Mouse (Mus musculus) kidney, embryonic 14.5 days (tissue): ENCODE results near the gene Asic2. TPM values are rescaled to one million over a fixed set of nuclear protein-coding genes. Genes with fewer than 3 reads are reported as not detected.

ENCODE experiments used
- ATAC-seq: fragments of 200-750 bp; cut with Nextera tagmentation; 2 replicates; pipeline ENCODE4 v1.8.0; 2017; ENCODE audit warnings: moderate number of reproducible peaks, mild to moderate bottlenecking, moderate TSS enrichment, moderate library complexity; ENCODE audit not compliant: low FRiP score, low TSS enrichment
- H3K27ac ChIP-seq: fragments of 300-500 bp; sonication (generic); 2 replicates; pipeline ENCODE4 v1.5.1; 2014; ENCODE audit warnings: low read depth, mild to moderate bottlenecking, low read length, moderate library complexity, mixed read lengths
- H3K27me3 ChIP-seq: fragments of 300-500 bp; sonication (generic); 2 replicates; pipeline ENCODE4 v1.6.1; 2014; ENCODE audit warnings: mild to moderate bottlenecking, low read length; ENCODE audit not compliant: control insufficient read depth, insufficient read depth
- H3K36me3 ChIP-seq: fragments of 300-500 bp; sonication (generic); 2 replicates; pipeline ENCODE4 v1.6.1; 2014; ENCODE audit warnings: low read length, mixed read lengths; ENCODE audit not compliant: control insufficient read depth, insufficient read depth
- H3K4me1 ChIP-seq: fragments of 300-500 bp; sonication (generic); 2 replicates; pipeline ENCODE4 v1.6.1; 2014; ENCODE audit warnings: low read length, mixed read lengths; ENCODE audit not compliant: control insufficient read depth, insufficient read depth
- H3K4me2 ChIP-seq: fragments of 300-500 bp; sonication (generic); replicated peaks from 2 replicates; pipeline ENCODE4 v1.6.1; 2014; ENCODE audit warnings: low read depth, mild to moderate bottlenecking, low read length
- H3K4me3 ChIP-seq: fragments of 300-500 bp; sonication (generic); 2 replicates; pipeline ENCODE4 v1.5.1; 2014; ENCODE audit warnings: mild to moderate bottlenecking, low read length
- H3K9ac ChIP-seq: fragments of 300-500 bp; sonication (generic); 2 replicates; pipeline ENCODE4 v1.6.1; 2014; ENCODE audit warnings: low read depth, mild to moderate bottlenecking, low read length, moderate library complexity
- H3K9me3 ChIP-seq: fragments of 300-500 bp; sonication (generic); 2 replicates; pipeline ENCODE4 v1.6.1; 2016; ENCODE audit warnings: low read length; ENCODE audit not compliant: control insufficient read depth
- whole genome bisulfite sequencing: fragments of 180-500 bp; shearing (Covaris S2); extraction: QIAGEN DNeasy Blood & Tissue Kit; methylation state at CpG from one replicate; pipeline ENCODE4 v1.1.7; 2014; 5-methylcytosine and 5-hydroxymethylcytosine counted together
- polyA plus RNA-seq: library from polyadenylated mRNA; unstranded; fragments of >200 nt; fragmentation: Nextera tagmentation; extraction: Ambion mirVana; gene quantifications from 2 replicates; pipeline ENCODE4 v1.2.1, GENCODE M21; 2014

Gene Asic2
- polyA plus RNA-seq, 1 experiment from 2014 or later = 3.4 TPM

DNA sequence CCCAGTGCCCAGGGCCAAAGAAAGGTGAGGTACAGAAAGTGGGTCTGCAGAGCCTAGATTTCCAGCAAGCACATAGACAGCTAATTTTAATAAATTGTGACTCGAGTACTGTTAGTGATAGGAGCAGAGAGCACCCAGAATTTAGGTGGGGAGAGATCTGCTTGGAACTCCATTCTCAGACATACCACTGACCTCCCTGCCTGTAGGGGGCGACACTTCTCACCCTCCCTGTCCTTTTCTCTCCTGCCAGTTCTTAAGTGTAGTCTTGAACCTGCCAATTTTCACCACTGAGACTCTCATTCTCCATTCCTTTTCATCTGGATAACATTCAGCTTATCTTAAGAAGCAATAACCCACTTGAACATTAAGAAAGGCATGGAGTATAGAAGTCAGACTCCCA is 636.3 kb downstream of the Asic2 start:
- WGBS = 73% methylated on average over 2 of the region's 2 CpGs
- Histone ChIP-seq H3K9me3 (no peaks in the 10 kb centered on the region), H3K27me3 (no peaks in the 10 kb centered on the region), H3K36me3 (no peaks in the 10 kb centered on the region), H3K4me1 (no peaks in the 10 kb centered on the region), H3K27ac (no peak overlapping the region), H3K9ac (no peak overlapping the region), H3K4me2 (no peak overlapping the region), H3K4me3 (no peak overlapping the region)
- no peak for ATAC-seq

DNA sequence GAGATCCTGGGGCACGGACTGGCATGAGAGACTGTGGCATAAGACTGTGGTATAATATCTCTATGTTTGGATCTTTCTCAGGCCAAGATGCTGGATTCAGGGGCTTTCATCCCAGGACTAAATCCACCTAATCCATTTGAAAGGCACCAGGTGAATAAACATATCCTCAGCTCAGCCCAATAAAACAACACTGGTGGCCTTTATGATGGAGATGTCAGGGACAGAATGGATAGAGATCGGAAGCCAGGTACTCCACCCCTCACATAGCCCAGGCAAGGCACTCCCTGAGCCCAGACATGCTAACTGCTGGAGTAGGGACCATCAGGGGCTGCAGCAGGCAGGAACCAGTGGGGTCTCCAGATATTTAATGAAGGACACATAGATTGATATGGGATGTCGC is 637.3 kb downstream of the Asic2 start:
- no peak overlapping the region for H3K9ac ChIP-seq
- H3K36me3 ChIP-seq = no peaks in the 10 kb centered on the region
- 81% methylated on average over 3 of the region's 3 CpGs for WGBS

DNA sequence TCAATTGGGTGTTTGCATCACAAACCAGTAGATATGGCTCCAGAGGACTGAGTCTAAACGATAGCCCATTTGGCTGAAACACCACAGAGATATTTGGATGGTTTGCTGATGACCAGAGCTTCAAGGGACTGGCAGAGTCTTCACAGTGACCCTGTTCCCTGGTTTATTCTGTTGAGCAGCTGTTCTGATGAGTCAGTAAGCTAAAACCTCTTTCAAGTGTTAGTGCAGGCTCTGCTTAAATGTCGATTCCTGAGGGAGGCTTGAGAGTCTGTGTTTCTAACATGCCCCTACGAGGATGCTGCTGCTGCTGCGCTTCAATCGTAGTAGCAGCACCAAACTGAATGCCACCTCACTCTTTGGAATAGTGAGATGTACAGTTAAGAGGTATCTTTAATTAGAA is 640.2 kb downstream of the Asic2 start:
- H3K27ac ChIP-seq = no peak overlapping the region

More for the DNA sequence above, 637.3 kb downstream of the Asic2 start:
- Histone ChIP-seq H3K4me2 (no peak overlapping the region), H3K27ac (no peak overlapping the region), H3K4me1 (no peaks in the 10 kb centered on the region), H3K4me3 (no peak overlapping the region), H3K9me3 (no peaks in the 10 kb centered on the region), H3K27me3 (no peaks in the 10 kb centered on the region)
- no peak for ATAC-seq

DNA sequence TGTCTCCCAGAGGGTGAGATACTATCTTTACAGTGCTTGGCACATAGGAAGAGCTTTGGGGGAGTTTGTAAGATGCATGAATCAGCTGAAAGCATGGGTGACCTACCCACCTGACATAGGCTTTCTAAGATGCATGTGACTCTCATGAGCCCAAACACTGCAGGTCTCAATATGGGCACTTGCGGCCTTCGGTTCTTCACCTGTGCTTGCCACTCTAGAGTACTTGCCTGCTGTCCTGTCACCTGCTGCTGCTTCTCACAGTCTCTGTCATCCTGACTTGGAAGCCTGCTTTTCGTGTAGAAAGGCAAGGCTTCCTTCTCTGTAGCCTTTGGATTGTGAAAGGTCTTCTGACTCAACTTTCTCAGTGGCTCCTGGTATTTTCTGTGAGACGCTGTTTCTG is 645.1 kb downstream of the Asic2 start:
- Histone ChIP-seq H3K9ac (no peak overlapping the region), H3K36me3 (no peaks in the 10 kb centered on the region), H3K9me3 (no peaks in the 10 kb centered on the region), H3K4me3 (no peak overlapping the region), H3K27me3 (no peaks in the 10 kb centered on the region), H3K27ac (no peak overlapping the region), H3K4me1 (no peaks in the 10 kb centered on the region), H3K4me2 (no peak overlapping the region)
- WGBS = 78% methylated on average over 4 of the region's 4 CpGs
- no peak for ATAC-seq

More for the DNA sequence above, 640.2 kb downstream of the Asic2 start:
- H3K9ac ChIP-seq = no peak overlapping the region
- no peak for ATAC-seq
- no peak overlapping the region for H3K4me3 ChIP-seq
- H3K36me3 ChIP-seq = no peaks in the 10 kb centered on the region
- H3K4me2 ChIP-seq = no peak overlapping the region
- 87% methylated on average over 5 of the region's 5 CpGs for WGBS
- H3K9me3 ChIP-seq = no peaks in the 10 kb centered on the region
- no peaks in the 10 kb centered on the region for H3K4me1 ChIP-seq
- no peaks in the 10 kb centered on the region for H3K27me3 ChIP-seq

DNA sequence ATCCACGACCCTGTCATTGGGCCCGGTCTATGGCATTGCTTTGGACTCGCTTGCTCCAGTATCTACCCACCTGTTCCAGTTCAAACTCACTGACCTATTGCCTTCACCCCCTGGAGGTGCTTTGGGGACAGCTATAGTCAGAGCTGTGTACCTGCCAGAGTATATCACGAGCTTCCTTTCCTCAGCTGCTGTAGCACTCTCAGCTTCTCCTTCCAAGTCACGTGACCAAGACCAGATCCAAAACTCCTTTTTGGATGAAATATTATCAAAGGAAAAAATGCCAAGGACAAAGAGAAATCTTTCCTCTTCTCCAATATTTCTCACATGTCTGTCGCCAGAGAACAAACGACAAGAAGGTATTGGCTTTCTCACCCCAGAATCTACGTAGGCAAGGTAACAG is 645.8 kb downstream of the Asic2 start:
- Histone ChIP-seq H3K27me3 (no peaks in the 10 kb centered on the region), H3K9ac (no peak overlapping the region), H3K9me3 (no peaks in the 10 kb centered on the region), H3K4me3 (no peak overlapping the region), H3K27ac (no peak overlapping the region), H3K4me2 (no peak overlapping the region), H3K4me1 (no peaks in the 10 kb centered on the region), H3K36me3 (no peaks in the 10 kb centered on the region)
- WGBS = 89% methylated on average over 8 of the region's 8 CpGs
- ATAC-seq = no peak

DNA sequence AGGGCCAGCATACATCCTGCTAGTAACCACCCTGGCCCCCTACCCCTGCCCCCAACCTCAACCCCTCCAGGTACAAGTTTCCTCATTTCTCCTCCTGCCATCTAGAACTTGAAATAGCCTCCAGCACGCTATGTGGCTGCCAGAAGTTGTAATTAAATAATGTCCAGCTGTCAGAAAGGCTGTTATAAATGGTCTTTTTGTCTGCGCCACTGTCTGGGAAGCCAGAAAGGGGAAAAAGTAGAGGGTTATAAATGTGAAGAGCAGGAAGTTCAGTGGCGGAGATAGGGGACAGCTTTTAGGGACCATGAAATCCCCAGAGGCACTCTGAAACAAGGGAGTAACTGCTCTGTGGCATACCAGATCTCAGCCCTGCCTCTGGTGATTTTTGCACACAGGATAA is 678.2 kb downstream of the Asic2 start:
- Histone ChIP-seq H3K4me1 (no peaks in the 10 kb centered on the region), H3K9ac (no peak overlapping the region), H3K4me3 (no peak overlapping the region), H3K27ac (no peak overlapping the region), H3K9me3 (no peaks in the 10 kb centered on the region), H3K27me3 (no peaks in the 10 kb centered on the region), H3K36me3 (no peaks in the 10 kb centered on the region), H3K4me2 (no peak overlapping the region)
- WGBS = 24% methylated on average over 3 of the region's 3 CpGs
- no peak for ATAC-seq

DNA sequence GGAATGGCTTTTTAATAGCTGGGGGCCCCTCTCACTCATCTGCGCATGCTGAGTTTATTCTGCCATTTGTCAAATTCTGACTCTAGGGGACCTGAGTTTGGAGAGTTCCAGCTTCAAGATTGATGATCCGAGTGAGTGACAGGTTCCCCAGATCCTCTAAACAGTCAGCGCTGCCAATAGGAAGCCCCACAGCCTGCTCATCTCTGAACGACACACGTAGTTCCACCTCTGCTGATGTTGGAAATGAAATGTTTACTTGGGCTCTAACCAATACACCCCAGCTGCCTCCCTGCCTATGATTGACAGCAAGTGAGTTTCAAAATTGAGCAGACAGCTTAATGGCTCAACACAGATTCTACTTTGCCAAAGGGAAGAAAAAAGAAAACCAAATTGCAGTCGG is 685.1 kb downstream of the Asic2 start:
- Histone ChIP-seq H3K9ac (no peak overlapping the region), H3K9me3 (no peaks in the 10 kb centered on the region), H3K36me3 (no peaks in the 10 kb centered on the region), H3K4me2 (no peak overlapping the region), H3K4me1 (no peaks in the 10 kb centered on the region), H3K27me3 (no peaks in the 10 kb centered on the region), H3K4me3 (no peak overlapping the region), H3K27ac (no peak overlapping the region)
- 47% methylated on average over 6 of the region's 6 CpGs for WGBS
- no peak for ATAC-seq

DNA sequence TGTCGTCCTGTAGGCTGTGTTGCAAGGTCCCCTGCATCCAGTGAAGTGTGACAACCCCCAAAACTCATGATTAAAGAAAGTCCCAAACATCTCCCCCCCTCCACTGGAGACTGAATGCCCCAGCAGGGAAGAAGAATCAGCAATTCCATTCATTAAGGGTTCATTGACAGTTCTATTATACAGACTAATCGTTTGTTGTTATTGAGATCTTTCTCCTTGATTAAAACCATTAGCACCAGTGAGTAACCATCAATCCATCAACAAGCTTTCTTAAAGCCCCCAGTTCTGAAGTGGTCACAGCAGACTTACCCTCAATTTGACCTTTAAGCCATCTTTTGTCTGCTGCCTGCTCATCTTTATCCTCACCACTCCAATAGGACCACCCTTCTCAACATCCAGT is 688.2 kb downstream of the Asic2 start:
- ATAC-seq = no peak
- Histone ChIP-seq H3K4me1 (no peaks in the 10 kb centered on the region), H3K4me2 (no peak overlapping the region), H3K36me3 (no peaks in the 10 kb centered on the region), H3K4me3 (no peak overlapping the region), H3K9me3 (no peaks in the 10 kb centered on the region), H3K27ac (no peak overlapping the region), H3K27me3 (no peaks in the 10 kb centered on the region), H3K9ac (no peak overlapping the region)
- 34% methylated on average over 2 of the region's 2 CpGs for WGBS

DNA sequence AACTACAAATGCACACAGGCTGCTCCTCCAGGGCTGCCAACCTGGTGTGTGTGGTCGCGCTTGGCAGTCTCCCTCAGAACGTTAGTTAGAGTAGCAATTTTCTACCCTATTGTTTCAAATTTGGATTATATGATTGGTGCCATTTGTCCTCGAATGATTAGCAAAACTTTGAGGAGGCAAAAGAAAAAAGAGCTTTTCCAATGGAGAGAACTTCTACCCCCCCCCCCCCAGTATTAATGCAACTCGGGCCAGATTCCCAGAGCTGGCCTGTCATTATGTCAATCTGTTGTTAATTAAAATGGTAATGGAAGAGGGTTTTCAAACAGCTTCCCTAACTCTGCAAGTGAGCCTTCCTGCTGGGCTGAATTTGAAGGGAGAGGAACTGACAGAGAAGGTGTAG is 690.9 kb downstream of the Asic2 start:
- no peak overlapping the region for H3K4me3 ChIP-seq
- H3K4me1 ChIP-seq = no peaks in the 10 kb centered on the region
- no peaks in the 10 kb centered on the region for H3K36me3 ChIP-seq
- ATAC-seq = no peak
- no peak overlapping the region for H3K9ac ChIP-seq
- H3K9me3 ChIP-seq = no peaks in the 10 kb centered on the region
- 66% methylated on average over 5 of the region's 5 CpGs for WGBS
- H3K27me3 ChIP-seq = no peaks in the 10 kb centered on the region
- H3K4me2 ChIP-seq = no peak overlapping the region
- no peak overlapping the region for H3K27ac ChIP-seq
